Mouse (Mus musculus): ENCODE results near the gene Mgat2.

The Mgat2 gene

GRCm38 (mm10) chr12:69177526-69177925, 6.4 kb upstream of the Mgat2 start:
- DNase-seq (ENCODE audit: extremely low read depth, low read depth), result no peak

DNA sequence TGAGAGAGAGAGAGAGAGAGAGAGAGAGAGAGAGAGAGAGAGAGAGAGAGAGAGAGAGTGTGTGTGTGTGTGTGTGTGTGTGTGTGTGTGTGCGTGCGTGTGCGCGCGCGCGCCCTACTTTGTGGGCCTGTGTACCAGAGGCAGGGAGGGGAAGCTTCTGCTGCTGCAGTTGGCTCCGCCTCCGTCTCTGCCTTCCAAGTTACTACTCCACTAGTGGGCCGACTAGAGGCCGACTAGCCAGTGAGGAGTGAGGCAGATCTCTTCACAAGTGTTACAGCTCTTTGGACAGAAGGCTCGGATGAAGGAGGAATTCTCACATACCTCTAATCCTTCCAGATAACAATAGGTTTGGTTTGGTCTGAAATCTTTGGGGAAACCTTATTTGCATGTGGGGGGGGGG, 4.6 kb upstream of the Mgat2 start:
- no peak for DNase-seq (ENCODE audit: extremely low read depth, low read depth)

- DNase-seq (ENCODE audit: extremely low read depth, low read depth), result no peak
Observed at GRCm38 (mm10) chr12:69181800-69182199, 2.2 kb upstream of the Mgat2 start.

GRCm38 (mm10) chr12:69184342-69185295, 662 bp downstream of the Mgat2 start:
- DNase-seq (ENCODE audit: extremely low read depth, low read depth), result no peak

DNA sequence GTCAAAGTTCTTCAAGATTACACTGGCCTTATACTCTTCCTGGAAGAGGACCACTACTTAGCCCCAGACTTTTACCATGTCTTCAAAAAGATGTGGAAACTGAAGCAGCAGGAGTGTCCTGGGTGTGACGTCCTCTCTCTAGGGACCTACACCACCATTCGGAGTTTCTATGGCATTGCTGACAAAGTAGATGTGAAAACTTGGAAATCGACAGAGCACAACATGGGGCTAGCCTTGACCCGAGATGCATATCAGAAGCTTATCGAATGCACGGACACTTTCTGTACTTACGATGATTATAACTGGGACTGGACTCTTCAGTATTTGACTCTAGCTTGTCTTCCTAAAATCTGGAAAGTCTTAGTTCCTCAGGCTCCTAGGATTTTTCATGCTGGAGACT, 1.4 kb downstream of the Mgat2 start:
- no peak for DNase-seq (ENCODE audit: extremely low read depth, low read depth)

DNA sequence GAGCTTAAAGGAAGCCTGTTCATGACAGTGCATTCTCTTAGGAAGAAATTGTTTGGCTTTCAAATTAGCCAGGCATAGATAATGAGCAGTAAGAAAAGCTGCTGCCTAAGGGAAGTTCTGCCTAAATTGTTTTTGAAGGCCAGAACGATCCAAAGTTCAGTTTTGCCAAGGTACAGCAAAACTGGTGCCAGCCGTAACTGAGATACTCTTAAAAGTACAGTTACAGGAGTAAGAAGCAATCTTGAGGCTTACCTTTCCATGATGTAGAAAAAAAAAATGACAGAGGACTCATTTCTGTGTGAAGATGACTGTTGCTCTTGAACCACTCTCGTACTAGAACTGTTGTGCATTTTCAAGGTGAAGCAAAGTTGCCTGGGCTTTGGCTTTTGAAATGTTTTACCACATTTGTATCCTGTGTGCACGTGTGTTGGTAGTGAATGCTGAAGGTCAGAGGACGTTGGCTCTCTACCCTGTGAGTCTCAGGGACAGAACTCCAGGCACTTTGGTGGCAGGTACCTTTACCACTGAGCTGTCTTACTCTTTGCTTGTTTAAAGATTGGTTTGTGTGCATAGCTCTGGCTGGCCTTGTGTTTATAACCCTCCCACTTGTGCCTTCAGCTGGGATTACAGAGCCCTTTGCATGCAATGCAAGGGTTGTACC, 3.0 kb downstream of the Mgat2 start:
- DNase-seq (ENCODE audit: extremely low read depth, low read depth), result no peak

- no peak for DNase-seq (ENCODE audit: extremely low read depth, low read depth)
Observed at GRCm38 (mm10) chr12:69190074-69190473, 6.1 kb downstream of the Mgat2 start.

DNA sequence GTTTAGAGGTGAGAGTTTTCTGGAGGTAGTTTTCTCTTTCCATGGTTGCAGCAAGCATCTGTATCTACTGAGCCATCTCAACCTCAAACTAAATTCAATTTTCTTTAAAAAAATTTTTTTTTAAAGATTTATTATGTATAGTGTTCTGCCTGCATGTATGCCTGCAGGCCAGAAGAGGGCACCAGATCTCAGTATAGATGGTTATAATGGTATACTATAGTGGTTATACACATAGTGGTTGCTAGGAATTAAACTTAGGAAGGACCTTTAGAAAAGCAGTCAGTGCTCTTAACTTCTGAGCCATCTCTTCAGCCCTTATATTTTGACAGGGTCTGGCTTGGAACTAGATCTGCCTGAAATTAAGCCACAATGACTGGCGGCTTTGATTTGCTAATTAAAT, 6.6 kb downstream of the Mgat2 start:
- no peak for DNase-seq (ENCODE audit: extremely low read depth, low read depth)

GRCm38 (mm10) chr12:69191396-69191795, 7.4 kb downstream of the Mgat2 start:
- DNase-seq (ENCODE audit: extremely low read depth, low read depth), result no peak

GRCm38 (mm10) chr12:69192637-69193036, 8.7 kb downstream of the Mgat2 start:
- DNase-seq (ENCODE audit: extremely low read depth, low read depth), result no peak

DNA sequence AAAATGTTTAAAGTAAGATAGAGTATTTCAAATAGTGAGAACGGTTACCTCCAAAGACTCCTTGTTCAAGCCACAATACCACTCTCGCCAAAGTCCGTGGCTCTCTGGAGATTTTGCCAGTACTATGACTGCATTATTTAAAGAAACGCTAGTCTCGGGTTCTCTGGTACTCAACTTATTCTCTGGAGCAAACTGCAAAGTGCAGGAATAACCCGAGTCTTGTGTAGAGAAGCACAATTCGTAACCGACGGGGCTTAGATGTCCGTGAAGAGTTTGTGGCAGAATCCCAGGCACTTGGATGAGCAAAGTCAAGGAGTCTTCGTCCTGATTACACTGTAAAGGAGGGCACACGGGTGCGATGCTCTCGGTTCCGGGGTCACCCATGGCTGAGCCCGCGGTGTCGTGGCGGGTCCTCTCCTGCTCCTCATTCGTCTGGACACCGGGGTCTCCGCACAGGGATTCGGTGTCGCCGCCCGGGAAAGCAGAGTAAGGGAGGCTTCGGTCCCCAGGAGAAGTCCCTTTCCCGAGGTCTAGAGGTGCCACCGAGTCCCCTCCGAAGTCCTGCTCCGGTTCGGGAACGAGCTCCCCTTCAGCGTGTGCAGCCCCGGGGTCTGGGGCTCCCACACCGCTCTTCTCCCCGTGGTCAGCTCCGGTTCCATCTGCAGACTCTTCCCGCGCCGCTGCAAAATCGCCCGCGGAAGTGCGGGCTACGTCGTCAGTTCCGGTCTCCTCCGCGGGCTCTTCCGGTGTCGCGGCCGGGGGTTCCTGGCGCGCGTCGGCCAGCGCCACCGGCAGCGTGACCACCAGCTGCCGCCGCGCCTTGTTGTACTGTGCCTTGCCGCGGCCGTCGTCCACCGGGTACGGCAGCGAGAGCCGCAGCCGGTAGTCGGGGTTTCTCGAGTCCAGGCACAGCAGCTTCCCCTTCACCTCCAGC, 12.8 kb downstream of the Mgat2 start, which contains the start of gene Gm49383:
Gene Gm49383, minus strand, starts transcription at position 661 of the 934 bp plus-strand sequence.
- no peak for DNase-seq (ENCODE audit: extremely low read depth, low read depth)

DNA sequence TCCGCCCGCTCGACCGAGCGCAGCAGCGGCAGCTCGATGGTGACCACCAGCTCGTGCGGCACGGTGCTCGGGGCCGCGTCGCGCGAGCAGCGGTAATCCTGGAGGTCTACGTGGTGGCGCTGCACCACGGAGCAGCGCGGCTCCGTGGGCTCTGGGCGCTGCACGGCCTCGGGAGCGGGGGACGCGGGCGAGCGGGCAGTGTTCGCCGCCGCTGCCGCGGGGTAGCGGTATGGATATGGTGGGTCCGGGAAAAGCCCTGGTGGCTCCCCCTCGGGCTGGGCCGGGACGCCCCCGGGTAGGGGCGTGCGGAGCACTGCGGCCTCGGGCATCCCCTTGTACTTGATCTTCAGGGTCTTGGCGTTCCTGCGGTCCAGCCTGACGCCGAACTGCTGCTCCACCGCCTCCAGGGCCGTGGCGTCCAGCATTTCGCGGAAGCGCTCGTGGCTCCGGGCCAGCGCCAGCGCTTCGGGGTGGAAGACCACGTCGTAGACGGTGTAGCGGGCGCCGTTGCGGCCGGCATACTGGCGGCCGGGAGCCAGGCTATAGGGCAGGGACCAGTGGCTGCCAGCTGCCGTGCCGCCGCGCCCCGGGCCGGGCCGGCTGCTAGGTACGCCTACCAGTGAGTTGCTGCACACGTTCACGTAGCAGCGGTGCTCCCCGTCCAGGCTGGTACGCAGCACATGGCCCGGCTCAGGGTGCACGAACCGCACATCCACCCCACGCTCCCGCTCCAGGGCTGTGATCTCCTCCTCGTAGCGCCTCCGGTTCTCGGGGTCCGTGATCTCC, 13.6 kb downstream of the Mgat2 start:
- no peak for DNase-seq (ENCODE audit: extremely low read depth, low read depth)

- no peak for DNase-seq (ENCODE audit: extremely low read depth, low read depth)
Observed at GRCm38 (mm10) chr12:69198164-69198535, 14.2 kb downstream of the Mgat2 start, which contains the start of gene Dnaaf2. Gene Dnaaf2, minus strand, starts transcription at chr12:69198429.

DNA sequence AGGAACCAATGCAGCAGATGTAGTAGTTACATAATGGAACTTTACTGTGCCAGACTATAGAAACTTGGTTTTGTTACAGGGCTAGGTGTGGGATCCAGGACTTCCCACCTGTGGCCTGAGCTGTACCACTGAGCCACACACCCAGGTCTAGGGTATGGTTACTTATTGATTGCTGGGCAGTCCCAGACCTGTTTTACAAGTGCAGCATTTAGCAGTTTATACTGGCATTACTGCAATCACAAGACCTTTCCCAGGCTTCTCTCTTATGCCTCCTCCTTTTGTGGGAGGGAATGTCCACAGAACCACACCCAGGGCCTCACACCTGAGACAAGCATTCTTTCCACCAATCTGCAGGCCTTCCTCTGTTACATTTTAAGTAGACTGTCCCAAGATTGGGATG, 15.0 kb downstream of the Mgat2 start:
- DNase-seq (ENCODE audit: extremely low read depth, low read depth), result no peak

DNA sequence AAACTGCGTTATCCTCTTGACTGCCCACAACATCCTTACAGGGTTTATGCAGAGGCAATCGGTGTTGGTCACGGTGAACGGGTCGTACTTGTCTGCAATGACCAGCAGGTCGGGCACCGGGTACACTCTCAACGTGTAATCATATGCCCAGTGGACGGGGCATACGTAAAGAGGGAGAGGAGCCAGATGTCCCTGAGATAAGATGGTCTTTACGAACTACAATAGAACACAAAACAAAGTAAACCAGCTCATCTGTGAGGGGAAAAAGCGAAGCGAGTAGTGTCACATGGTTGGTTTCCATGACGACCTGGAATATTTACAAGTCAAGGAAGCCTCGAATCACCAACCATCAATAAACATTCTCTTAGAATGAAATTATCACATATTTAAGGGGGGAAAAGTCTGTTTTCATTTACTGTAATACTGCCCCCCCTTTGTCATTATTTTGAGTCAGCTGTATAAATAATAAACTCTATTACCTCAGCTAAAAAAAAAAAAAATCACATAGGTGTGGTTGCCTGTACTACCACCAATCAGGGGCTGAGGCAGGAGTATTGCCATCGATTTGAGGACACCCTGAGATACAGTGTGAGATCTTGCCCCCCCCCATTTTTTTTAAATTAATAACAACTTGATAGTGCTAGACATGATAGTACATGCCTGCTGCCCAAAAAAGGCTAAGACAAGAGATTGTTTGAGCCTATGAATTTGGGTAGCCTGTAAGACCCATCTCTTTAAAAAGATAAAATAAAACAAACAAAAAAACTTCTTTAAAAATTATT, 20.3 kb downstream of the Mgat2 start, which contains the start of gene Gm49384:
Gene Gm49384, minus strand, starts transcription at position 216 of the 782 bp plus-strand sequence.
- no peak for DNase-seq (ENCODE audit: extremely low read depth, low read depth)

DNA sequence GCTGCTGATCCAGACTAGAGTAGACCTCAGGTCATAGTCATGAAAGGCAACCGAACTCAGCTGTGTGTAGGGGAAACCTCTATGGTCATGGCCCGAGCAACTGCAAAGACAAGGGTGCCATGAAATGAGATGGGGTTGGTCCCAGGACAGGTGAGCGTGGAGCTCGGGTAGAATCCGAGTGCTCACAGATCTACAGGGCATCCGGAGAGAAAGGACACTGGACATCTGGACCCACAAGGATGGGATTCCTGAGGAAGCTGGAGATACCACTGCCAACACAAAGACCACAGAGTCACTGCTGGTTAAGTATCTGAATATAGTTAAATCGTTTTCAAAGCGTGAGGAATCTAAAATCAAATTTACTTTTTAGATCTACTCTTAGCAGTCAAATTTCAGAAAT, 23.4 kb downstream of the Mgat2 start:
- DNase-seq (ENCODE audit: extremely low read depth, low read depth), result no peak

GRCm38 (mm10) chr12:69207926-69208325, 24.0 kb downstream of the Mgat2 start:
- no peak for DNase-seq (ENCODE audit: extremely low read depth, low read depth)

- no peak for DNase-seq (ENCODE audit: extremely low read depth, low read depth)
Observed at GRCm38 (mm10) chr12:69208520-69208919, 24.6 kb downstream of the Mgat2 start.

DNA sequence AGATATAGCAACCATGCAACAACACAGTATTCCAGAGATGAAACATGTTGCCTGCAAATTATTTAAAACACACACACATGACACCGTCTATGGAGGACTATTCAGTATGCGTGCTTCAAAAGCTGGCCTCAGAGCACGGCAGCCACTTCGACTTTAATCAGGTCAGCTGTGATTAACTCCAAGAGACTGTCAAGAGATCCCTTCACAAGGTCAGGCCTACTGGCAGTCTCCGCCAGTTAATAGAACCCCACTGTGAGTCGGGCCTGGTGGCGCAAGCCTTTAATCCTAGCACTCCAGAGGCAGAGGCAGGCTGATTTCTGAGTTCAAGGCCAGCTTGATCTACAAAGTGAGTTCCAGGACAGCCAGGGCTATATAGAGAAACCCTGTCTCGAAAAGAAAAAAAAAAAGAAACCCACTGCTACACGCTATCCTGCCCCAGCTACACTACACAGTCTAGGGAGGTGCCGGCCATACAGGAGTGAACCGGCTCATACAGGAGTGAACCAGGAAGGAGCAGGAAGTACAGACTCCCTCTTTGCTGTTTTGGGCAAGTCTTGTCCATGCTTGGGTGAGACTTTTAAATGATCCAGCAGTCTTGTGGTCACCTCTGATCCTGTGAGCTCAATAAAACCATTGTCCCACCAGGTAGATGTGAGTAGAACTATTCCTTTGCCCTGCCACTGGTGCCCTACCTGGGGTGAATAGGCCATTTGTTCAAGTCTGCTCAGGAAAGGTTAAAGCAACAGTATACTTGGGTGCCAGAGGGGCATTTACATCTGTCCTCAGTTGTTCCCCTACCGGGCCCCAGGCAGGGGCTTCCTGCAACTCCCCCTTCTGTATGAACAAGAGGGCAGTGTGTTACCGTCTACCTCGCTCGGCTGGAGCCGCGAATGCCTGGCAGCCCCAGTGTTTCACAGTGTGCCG, 26.4 kb downstream of the Mgat2 start:
- DNase-seq (ENCODE audit: extremely low read depth, low read depth), result no peak

Measured in MEL-GATA-1-ER (cell line).